Mouse (Mus musculus): ENCODE data around the gene Prrx2. TPM values are rescaled to one million over a fixed set of nuclear protein-coding genes. Genes with fewer than 3 reads are reported as not detected.

Gene Prrx2
- total RNA-seq, 2 experiments from 2014 or later = 1.8 to 2.7 TPM

DNA sequence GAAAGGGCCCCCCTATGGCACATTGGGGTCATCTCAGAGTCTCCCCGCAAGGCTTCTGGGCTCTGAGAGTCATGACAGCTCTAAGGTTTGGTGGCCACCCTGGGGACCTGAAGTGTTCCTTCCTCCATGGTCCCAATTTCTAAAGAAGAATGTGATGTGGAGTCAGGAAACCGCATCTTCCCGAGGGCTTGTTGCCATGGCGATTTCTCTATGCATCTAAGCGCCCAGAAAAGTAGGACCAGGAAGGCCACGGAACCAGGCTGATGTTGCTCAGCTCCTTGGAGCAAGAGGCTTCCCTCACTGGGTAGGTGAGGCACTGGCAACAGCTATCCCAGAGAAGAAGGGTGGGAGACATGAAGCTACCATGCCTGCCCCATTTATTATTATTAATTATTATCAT is 22.3 kb downstream of the Prrx2 start:
- intact Hi-C loops (cut with DNase I) = no loop called here
- peak in 1 of 2 experiments; percentile 27 for DNase-seq (ENCODE audit: extremely low spot score in 1 of 2, low spot score in 2 of 2)

DNA sequence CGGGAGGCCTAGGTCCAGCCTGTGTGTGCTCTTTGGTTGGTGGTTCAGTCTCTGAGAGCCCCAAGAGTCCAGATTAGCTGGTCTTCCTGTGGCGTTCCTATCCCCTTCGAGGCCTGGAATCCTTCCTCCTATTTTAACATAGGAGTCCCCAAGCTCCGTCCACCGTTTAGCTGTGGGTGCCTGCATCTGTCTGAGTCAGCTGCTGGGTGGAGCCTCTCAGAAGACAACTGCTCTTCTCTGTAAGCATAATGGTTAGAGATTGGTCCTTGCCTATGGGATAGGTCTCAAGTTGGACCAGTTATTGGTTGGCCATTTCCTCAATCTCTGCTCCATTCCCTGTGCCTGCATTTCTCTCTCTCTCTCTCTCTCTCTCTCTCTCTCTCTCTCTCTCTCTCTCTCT is 25.0 kb downstream of the Prrx2 start:
- intact Hi-C loops (cut with DNase I) = no loop called here

DNA sequence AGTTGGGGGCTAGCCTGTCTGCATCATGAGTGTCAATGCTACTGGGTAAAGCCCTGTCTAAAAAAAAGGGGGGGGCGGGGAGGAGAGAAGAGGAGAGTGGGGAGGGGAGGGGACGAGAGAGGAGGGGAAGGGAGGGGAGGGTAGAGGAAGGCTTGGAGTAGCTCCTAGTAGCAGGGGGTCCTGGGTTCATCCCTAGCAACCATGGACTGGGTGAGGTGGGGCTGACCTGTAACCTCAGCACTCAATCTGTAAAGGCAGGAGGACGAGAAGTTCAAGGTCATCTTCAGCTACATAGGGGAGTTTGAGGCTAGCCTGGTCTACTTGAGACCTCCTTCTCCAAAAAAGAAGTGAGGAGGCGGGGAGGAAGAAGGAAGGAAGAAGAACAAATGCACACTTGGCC is 27.3 kb downstream of the Prrx2 start:
- intact Hi-C loops (cut with DNase I) = no loop called here
- DNase-seq (ENCODE audit: extremely low spot score in 1 of 2, low spot score in 2 of 2) = no peak

More for the DNA sequence above, 25.0 kb downstream of the Prrx2 start:
- DNase-seq (ENCODE audit: extremely low spot score in 1 of 2, low spot score in 2 of 2) = no peak

DNA sequence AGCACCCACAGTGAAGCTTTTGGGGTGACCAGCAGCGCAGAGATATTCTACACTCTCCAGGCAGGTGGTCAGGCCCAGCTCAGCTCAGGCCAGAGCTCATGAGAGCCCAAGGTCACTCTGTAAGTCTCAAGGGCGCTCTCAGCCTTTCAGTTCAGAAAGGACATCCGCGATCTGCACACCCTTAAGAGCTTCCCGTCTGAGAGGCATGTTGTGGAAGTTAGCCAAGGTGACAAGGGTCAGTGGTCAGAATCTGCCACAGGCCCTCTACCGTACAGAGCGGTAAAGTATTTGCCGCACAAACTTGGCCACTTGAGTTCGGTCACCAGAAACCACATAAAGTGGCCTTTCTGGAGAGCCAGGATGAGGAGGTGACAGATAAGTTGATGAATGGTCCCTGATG is 28.8 kb downstream of the Prrx2 start:
- no peak for DNase-seq (ENCODE audit: extremely low spot score in 1 of 2, low spot score in 2 of 2)
- intact Hi-C loops (cut with DNase I) = no loop called here

DNA sequence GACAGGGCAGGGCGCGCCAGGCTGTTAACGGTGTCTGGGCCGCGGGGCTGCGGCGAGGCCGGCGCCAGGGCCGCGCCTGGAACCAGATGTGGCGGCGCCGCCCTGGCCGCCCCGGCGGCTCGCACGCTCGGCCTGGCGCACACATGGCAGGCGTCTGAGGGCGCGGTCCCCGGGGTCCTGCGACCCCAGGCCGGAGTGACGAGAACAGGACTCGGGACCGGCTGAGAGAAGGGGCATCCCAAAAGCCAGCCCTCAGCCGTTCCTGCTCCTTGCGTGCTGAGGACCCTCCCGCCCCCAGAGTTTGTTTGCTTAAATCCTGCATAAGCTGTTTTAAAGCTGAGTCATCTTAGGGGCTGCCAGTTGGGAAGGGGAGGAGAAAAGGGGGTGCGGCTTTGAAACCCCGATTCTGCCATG is 30.2 kb downstream of the Prrx2 start:
- intact Hi-C loops (cut with DNase I) = no loop called here
- no peak for DNase-seq (ENCODE audit: extremely low spot score in 1 of 2, low spot score in 2 of 2)

DNA sequence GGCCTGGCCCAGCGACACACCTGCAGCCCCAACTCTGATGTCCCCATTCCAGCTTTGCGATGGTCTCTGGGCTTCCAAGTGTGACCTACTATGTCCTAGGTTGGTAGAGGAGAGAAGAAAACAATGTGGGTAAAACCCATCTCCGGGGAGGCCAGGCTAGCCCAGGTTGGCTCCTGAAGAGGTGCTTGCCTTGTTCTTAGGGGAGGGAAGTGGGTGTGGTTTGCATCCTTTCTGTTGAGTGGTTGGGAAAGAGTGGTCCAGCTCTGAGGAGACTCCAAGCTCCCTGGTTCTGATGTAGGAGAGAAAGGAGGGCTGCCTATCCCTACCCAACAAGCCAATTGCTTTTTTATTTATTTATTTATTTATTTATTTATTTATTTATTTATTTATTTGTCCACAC is 30.7 kb downstream of the Prrx2 start:
- DNase-seq (ENCODE audit: extremely low spot score in 1 of 2, low spot score in 2 of 2) = no peak
- intact Hi-C loops (cut with DNase I) = no loop called here

- peak; percentile 34 to 77 for DNase-seq (ENCODE audit: extremely low spot score in 1 of 2, low spot score in 2 of 2)
- intact Hi-C loops (cut with DNase I) = no loop called here
Measured at GRCm38 (mm10) chr2:30870863-30871262, 36.1 kb downstream of the Prrx2 start.

GRCm38 (mm10) chr2:30872669-30873068 is 37.9 kb downstream of the Prrx2 start:
- no peak for DNase-seq (ENCODE audit: extremely low spot score in 1 of 2, low spot score in 2 of 2)
- intact Hi-C loops (cut with DNase I) = no loop called here

DNA sequence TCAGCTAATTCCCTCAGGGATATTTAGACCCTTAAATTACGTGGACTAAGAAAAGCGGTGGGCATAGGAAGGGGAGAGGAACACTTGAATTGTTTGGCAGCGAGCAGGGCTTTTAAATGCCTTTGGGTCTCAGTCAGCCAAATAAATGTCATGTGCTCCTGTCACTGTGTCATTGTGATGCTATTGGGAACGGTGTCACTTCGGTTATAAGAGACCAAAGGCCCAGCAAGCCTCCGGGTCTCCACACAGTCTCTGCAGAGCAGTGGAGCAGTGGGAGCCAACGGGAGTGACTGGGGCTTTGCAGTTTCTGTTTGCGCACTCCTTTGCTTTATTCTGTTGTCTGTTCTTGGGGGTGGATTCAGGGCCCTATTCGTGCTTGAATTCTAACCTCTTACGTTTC is 39.7 kb downstream of the Prrx2 start:
- intact Hi-C loops (cut with DNase I) = no loop called here
- no peak for DNase-seq (ENCODE audit: extremely low spot score in 1 of 2, low spot score in 2 of 2)

- intact Hi-C loops (cut with DNase I) = no loop called here
Measured at GRCm38 (mm10) chr2:30875096-30875495, 40.3 kb downstream of the Prrx2 start.

DNA sequence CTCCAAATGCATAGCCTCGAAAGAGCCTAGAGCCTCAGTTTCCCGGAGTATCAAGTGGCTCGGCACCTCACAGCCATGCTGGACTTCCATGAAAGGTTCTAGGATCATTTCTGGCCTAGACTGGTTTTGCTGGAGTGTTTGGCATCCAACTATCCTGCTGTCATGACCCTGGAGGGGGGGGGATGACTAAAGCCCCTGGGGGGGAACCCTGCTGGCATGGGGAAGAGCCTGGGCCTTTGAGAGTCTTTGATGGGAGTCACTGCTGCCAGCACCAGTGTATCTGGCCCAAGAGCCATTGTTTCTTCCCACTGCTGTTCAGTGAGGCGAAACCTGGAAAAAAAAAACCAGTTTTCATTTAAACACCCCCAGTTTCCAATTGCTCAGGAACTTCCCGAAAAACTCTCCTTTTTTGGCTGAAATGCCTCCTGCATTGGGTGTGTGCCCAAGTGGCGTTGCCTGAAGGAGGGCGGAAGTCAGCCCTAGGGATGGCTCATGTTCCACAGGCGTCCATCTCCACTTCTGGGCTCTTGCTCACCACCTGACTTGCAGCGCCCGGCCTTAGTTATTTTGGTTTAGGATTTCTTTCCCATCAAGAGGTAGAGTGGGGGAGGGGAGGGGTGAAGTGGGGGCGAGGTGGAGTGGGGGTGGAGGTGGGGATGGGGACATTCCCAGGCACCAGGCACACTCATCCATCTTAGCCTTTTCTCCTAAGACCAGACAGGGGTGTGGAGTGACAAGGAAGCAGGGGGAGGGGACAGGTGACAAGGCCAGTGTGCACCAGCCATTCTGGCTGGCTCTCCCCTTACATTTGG is 41.1 kb downstream of the Prrx2 start:
- peak in 1 of 2 experiments; percentile 37 for DNase-seq (ENCODE audit: extremely low spot score in 1 of 2, low spot score in 2 of 2)
- intact Hi-C loops (cut with DNase I) = no loop called here

More at GRCm38 (mm10) chr2:30875096-30875495, 40.3 kb downstream of the Prrx2 start:
- DNase-seq (ENCODE audit: extremely low spot score in 1 of 2, low spot score in 2 of 2) = no peak

DNA sequence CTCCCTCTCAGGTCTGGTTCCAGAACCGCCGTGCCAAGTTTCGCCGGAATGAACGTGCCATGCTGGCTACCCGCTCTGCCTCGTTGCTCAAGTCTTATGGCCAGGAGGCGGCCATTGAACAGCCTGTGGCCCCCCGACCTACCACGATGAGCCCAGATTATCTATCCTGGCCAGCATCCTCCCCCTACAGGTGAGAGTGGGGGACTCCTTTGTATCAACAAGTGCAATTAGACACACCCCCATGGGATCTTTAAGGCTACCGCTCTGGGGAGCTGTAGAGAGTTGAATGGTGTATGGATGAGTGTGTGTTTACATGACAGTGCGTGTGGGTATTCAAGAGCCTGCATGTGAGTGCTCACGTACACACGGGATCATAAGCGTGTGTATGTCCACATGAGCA is 44.7 kb downstream of the Prrx2 start:
- intact Hi-C loops (cut with DNase I) = no loop called here
- DNase-seq (ENCODE audit: extremely low spot score in 1 of 2, low spot score in 2 of 2) = no peak

GRCm38 (mm10) chr2:30881215-30881614 is 46.4 kb downstream of the Prrx2 start:
- no peak for DNase-seq (ENCODE audit: extremely low spot score in 1 of 2, low spot score in 2 of 2)
- intact Hi-C loops (cut with DNase I) = no loop called here

DNA sequence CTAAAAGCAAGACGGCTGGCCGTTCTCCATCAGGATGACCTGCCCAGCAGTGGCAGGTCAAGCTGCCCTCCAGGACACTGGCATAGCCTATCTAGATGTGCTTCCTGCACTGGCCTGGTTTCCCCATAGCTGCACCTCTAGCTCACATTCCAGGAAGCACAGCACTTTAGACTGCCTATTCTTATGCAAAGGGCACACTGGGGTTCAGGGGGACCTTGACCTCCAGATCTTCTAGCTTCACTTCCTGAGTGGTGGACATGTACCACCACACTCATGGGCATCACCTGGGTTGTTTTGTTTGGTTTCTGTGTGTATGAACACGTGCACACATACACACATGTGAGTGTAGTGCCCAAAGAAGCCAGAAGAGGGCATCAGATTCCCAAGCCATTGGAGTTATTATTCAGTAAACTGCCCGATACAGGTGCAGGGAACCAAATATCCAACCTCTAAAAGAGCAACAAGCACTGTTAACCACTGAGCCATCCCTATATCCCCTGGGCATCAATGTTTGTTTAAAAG is 50.1 kb downstream of the Prrx2 start:
- intact Hi-C loops (cut with DNase I) = no loop called here
- DNase-seq (ENCODE audit: extremely low spot score in 1 of 2, low spot score in 2 of 2) = no peak

DNA sequence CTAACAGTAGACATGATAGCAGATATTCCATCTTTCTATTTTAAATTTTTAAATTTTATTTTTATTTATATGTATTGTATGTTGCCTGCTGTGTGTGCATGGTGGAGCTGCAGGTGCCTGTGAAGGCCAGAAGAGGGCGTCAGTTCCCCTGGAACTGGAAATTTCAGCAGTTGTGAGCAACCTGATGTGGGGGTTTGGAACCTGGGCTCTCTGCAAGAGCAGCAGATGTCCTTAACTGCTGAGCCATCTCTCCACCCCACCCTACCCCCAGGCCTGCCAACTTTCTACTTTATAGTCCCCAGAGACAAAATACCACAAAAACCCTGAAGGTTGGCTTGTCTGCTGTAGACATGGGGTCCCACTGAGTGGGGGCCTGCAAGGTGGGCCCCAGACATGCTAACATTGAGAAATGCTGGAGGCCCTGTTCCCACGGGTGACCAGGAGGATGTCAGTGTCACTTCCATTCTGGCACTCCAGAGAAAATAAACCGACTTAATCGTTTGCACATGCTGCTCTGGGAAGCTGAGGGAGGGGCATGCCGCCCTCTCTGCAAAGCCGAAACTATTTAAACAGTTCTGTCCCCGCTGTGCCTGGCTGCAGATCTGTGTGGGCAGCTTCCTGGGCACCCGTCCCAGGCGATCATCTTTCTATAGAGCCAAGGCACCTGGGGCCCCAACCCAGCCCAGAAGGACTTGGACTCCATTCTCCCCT is 50.8 kb downstream of the Prrx2 start:
- intact Hi-C loops (cut with DNase I) = no loop called here
- peak; percentile 47 to 83 for DNase-seq (ENCODE audit: extremely low spot score in 1 of 2, low spot score in 2 of 2)

GRCm38 (mm10) chr2:30891002-30891401 is 56.2 kb downstream of the Prrx2 start:
- DNase-seq (ENCODE audit: extremely low spot score in 1 of 2, low spot score in 2 of 2) = peak; percentile 46 to 62
- intact Hi-C loops (cut with DNase I) = loop anchor here (5.0 kb wide), 1 partner anchor 41 kb away; no protein-coding TSS in a partner anchor

- no peak for DNase-seq (ENCODE audit: extremely low spot score in 1 of 2, low spot score in 2 of 2)
- intact Hi-C loops (cut with DNase I) = loop anchor here (5.0 kb wide), 1 partner anchor 39 kb away; no protein-coding TSS in a partner anchor
Measured at GRCm38 (mm10) chr2:30893399-30893798, 58.6 kb downstream of the Prrx2 start.

DNA sequence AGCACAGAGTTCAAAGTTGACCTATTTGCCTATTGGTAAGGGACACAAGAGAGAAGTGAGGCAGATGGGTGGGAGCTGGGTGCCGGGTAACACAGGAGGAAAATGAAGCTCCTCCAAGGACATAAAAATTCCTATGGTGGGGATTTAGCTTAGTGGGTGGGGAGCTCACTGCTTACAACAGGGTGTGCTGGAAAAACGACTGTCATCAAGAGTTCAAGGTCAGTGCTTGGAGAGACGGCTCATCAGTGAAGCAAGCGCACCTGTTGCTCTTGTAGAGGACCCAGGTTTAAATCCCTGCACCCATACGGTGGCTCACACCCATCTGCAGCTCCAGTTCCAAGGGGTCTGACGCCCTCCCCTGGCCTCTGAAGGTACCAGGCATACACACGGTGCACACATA is 59.2 kb downstream of the Prrx2 start:
- no peak for DNase-seq (ENCODE audit: extremely low spot score in 1 of 2, low spot score in 2 of 2)
- intact Hi-C loops (cut with DNase I) = loop anchor here (5.0 kb wide), 1 partner anchor 38 kb away; no protein-coding TSS in a partner anchor

DNA sequence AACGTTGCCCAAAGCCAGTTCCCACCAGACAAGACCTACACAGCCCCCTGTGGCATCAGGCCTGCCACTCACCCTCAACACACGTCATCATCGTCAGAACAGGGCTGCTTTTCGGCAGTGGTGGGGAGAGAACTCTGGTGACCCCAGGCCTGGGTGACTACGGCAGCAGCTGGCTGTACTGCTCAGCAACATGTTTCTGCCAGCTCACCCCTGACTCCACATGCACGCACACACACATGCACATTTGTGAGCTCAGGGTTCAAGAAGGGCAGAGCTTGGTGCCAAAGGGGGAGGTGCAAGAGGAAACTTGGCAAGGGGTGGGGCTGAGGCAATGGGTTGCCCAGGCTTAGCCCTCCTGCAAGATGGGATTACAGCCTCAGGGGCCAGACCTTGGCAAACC is 62.5 kb downstream of the Prrx2 start:
- intact Hi-C loops (cut with DNase I) = no loop called here
- no peak for DNase-seq (ENCODE audit: extremely low spot score in 1 of 2, low spot score in 2 of 2)

Data from left cerebral cortex, postnatal 10 days (tissue).